Mouse (Mus musculus) testis, adult 2 months (tissue): ENCODE measurements around the gene Lgals3. TPM values are rescaled to one million over a fixed set of nuclear protein-coding genes. Genes with fewer than 3 reads are reported as not detected.

Experiments used
- H3K27ac ChIP-seq: fragments of 200-500 bp; 2 replicates; pipeline ENCODE4 v1.5.1; 2012; ENCODE audit warnings: low read depth, low read length; ENCODE audit not compliant: control insufficient read depth, insufficient read depth
- H3K27me3 ChIP-seq: fragments of 200-500 bp; 2 replicates; pipeline ENCODE4 v1.6.1; 2012; ENCODE audit warnings: mild to moderate bottlenecking, low read length, moderate library complexity; ENCODE audit not compliant: control insufficient read depth, insufficient read depth
- H3K36me3 ChIP-seq: fragments of 200-500 bp; 2 replicates; pipeline ENCODE4 v1.6.1; 2012; ENCODE audit warnings: mild to moderate bottlenecking, low read length; ENCODE audit not compliant: control insufficient read depth, insufficient read depth
- H3K4me1 ChIP-seq: fragments of 200-500 bp; 2 replicates; pipeline ENCODE4 v1.6.1; 2012; ENCODE audit warnings: low read length; ENCODE audit not compliant: control insufficient read depth, insufficient read depth
- H3K4me3 ChIP-seq: fragments of 200-500 bp; 2 replicates; pipeline ENCODE4 v1.5.1; 2012; ENCODE audit warnings: low read depth, mild to moderate bottlenecking, low read length, moderate library complexity, mixed read lengths; ENCODE audit not compliant: control insufficient read depth
- CTCF ChIP-seq: fragments of 200-500 bp; IDR thresholded peaks from 2 replicates; pipeline ENCODE4 v1.5.1; 2012; ENCODE audit warnings: low read depth, mild to moderate bottlenecking, inconsistent platforms, low read length, moderate library complexity; ENCODE audit not compliant: control insufficient read depth, insufficient read depth, insufficient replicate concordance
- POLR2A ChIP-seq: fragments of 200-500 bp; IDR thresholded peaks from 2 replicates; pipeline ENCODE4 v1.6.1; 2012; ENCODE audit warnings: low read depth, mild to moderate bottlenecking, inconsistent platforms, low read length, moderate library complexity; ENCODE audit not compliant: control insufficient read depth
- polyA plus RNA-seq: library from polyadenylated mRNA; depleted of rRNA; stranded (reverse); fragments of >200 nt; gene quantifications from 2 replicates; pipeline ENCODE4 v1.2.3, GENCODE M21; 2012

The Lgals3 gene
- polyA plus RNA-seq, 1 experiment: 8.9 TPM

- Histone ChIP-seq H3K4me3 (peak overlapping the region; percentile 54), H3K27ac (no peak overlapping the region), H3K4me1 (peaks cover 6% of the 10 kb centered on the region), H3K36me3 (no peaks in the 10 kb centered on the region), H3K27me3 (no peaks in the 10 kb centered on the region)
- TF ChIP-seq CTCF (peak; percentile 87; the same call in 1 of the 2 replicates), POLR2A (no peak)
These were observed 13.4 kb upstream of the Lgals3 start for GRCm38 (mm10) chr14:47354111-47354577.

DNA sequence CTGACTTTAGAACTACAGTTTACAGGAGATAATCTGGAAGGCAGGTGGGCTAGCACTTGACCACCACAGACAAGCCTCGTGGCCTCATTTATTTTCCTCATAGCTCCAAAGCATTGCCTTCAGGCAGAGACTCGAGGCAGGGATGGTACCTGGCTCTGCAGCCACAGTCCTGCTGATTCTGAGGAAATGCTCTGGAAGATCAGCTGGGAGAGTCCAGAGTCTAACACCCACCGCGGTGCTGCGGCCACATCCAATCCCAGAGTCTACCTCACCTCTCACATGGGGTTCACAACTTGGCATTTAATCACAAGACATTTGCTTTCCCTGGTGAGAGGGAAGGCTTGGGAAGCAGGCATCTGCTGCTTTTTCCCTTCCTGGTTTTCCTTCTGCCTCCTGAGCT is 12.6 kb upstream of the Lgals3 start:
- Histone ChIP-seq H3K27me3 (no peaks in the 10 kb centered on the region), H3K36me3 (no peaks in the 10 kb centered on the region), H3K27ac (no peak overlapping the region), H3K4me3 (peak overlapping the region; percentile 42), H3K4me1 (peaks cover 6% of the 10 kb centered on the region)
- no peak for TF ChIP-seq CTCF
- TF ChIP-seq POLR2A: no peak

DNA sequence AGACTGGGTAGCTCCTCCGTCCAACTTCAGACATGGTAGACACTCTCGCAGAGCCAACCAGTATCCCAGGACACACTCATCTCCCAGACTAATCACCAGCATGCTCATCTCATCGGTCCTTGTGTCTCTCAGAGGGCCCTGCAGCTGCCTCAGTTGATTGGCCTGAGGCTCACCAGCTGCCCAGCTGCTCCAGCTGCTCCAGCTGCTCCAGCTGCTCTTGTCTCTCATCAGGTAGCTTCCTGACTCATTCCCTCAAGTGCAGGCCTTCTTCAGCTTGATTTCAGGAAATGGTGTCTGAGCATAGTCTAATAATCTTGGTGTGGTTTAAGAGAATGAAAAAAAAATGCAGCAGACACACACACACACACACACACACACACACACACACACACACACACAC is 10.9 kb upstream of the Lgals3 start:
- no peak for TF ChIP-seq CTCF
- no peak for TF ChIP-seq POLR2A
- Histone ChIP-seq H3K36me3 (no peaks in the 10 kb centered on the region), H3K4me1 (peaks cover 6% of the 10 kb centered on the region), H3K4me3 (no peak overlapping the region), H3K27ac (no peak overlapping the region), H3K27me3 (no peaks in the 10 kb centered on the region)

DNA sequence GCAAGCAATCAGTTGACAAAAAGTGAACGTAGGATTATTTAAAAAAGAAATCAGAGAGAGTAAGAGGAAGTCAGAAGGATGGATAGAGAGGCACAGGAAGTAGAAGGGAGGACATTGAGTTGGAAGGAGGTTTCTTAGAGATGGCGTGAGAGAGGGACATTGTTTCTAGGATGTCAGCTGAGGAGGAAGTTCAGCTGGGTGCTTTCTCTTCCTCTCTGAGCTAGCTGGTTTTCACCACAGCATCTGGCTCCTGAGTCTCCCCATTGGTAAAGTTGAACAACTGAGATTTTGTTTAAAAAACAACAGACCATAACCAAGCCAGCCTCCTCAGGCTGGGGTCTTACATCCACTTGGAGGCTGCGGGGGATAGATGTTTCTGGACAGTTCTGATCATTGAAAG is 7.9 kb upstream of the Lgals3 start:
- H3K27ac ChIP-seq: no peak overlapping the region
- no peak for TF ChIP-seq CTCF
- no peak for TF ChIP-seq POLR2A
- no peaks in the 10 kb centered on the region for H3K36me3 ChIP-seq
- H3K4me3 ChIP-seq: no peak overlapping the region
- H3K4me1 ChIP-seq: peaks cover 6% of the 10 kb centered on the region
- no peaks in the 10 kb centered on the region for H3K27me3 ChIP-seq

DNA sequence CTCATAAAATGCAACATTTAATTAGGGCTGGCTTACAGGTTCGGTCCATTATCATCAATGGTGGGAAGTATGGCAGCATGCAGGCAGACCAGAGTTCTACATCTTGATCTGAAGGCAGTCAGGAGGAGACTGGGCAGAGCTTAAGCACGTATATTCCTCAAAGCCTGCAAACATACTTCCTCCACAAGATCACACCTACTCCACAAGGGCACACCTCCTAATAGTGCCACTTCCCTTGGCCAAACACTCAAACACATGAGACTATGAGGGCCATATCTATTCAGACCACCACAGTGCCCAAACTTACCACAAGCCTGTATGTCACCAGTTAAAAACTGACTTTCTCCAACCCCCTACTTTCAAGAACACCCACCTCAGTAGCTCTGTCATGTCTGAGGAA is 6.1 kb upstream of the Lgals3 start:
- no peak overlapping the region for H3K27ac ChIP-seq
- H3K27me3 ChIP-seq: no peaks in the 10 kb centered on the region
- H3K4me1 ChIP-seq: no peaks in the 10 kb centered on the region; the same call in 1 of the 2 replicates
- TF ChIP-seq CTCF (no peak), POLR2A (no peak)
- no peaks in the 10 kb centered on the region for H3K36me3 ChIP-seq
- H3K4me3 ChIP-seq: no peak overlapping the region

DNA sequence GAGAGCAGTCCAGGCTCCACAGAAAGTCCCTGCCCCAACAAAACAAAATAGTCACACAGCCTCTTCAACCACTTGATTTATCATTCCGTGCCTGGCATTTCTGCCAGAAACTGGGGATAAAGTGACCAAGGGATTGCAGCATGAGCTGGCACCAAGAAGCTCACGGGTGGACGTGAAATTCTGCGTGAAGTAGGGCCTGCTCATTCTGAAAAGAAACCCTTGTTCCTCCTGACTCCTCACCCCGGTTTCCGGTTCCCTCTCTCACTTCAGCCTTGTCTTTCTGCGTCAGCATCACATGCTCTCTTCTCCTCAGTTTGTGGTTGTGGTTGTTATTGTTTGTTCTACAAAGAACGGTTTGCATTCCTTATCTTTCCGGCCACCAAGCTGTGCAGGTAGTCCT is 5.7 kb upstream of the Lgals3 start:
- no peak overlapping the region for H3K27ac ChIP-seq
- no peak overlapping the region for H3K4me3 ChIP-seq
- peaks cover 1% of the 10 kb centered on the region for H3K4me1 ChIP-seq
- no peaks in the 10 kb centered on the region for H3K36me3 ChIP-seq
- TF ChIP-seq CTCF (no peak), POLR2A (no peak)
- H3K27me3 ChIP-seq: no peaks in the 10 kb centered on the region

DNA sequence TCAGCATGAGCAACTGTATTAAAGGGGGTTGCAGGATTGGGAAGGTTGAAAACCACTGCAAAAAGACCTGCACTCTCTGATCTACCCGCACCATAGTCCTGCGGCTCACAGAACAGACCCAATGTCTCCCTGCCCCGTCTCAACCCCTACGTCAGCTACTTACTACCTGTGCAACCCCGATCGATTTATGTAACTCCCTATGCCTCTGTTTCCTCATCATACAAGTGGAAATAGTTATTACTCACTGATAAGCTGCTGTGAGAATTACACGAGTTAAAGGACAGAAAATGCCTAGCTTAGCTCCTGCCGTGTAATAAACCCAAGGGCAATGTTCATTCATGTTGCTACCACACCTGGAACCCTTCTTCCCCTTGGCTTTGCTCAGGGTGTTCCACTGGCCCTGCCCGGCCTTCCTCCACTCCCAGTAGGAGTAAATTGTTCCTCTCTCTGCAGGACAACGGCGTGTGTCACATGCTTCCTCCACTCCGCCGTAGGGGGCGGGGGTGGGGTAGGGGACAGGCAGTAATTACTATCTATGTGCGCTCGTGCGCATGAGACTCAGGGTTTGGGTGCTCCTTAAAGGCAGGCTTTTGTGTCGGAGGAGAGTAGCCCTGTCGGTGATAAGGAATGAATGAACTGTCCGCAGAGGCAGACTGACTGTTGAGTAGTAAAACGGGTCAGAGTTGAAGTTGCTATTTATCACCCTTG is 2.7 kb upstream of the Lgals3 start:
- peaks cover 7% of the 10 kb centered on the region for H3K4me1 ChIP-seq
- no peaks in the 10 kb centered on the region for H3K27me3 ChIP-seq
- H3K4me3 ChIP-seq: peak overlapping the region; percentile 28
- TF ChIP-seq CTCF (no peak), POLR2A (no peak)
- H3K36me3 ChIP-seq: no peaks in the 10 kb centered on the region
- H3K27ac ChIP-seq: no peak overlapping the region

DNA sequence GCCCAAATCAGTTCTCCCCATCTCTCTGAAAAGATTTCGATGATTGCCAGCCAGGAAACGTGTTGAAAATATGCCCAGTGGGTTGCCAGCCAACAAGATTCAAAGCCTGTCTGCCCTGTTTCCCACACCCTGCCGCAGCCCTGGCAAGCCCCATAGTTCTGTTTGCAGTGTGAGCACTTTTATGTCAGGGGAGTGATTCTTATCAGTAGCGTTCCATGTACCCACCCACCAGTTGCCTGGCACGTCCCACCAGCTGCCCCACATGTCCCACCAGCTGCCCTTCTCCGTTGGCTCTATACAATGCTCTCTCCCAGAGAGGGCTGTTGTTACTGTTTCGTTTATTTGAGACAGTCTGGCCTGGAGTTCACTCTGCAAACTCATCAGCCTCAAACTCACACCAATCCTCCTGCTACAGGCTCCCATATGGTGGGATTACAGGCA is 650 bp upstream of the Lgals3 start:
- Histone ChIP-seq H3K27me3 (no peaks in the 10 kb centered on the region), H3K4me3 (no peak overlapping the region), H3K27ac (no peak overlapping the region), H3K36me3 (no peaks in the 10 kb centered on the region), H3K4me1 (peaks cover 7% of the 10 kb centered on the region)
- TF ChIP-seq CTCF (no peak), POLR2A (no peak)
